Mouse (Mus musculus): ENCODE results near the gene Dstn. TPM values are rescaled to one million over a fixed set of nuclear protein-coding genes. Genes with fewer than 3 reads are reported as not detected.

Gene Dstn
- polyA plus RNA-seq, 1 experiment from 2014 or later = 409 TPM

GRCm38 (mm10) chr2:143929607-143930311 lies 14.6 kb downstream of the Dstn start:
- H3K9ac ChIP-seq (ENCODE audit: low read length) = no peak overlapping the region
- no peaks in the 10 kb centered on the region for H3K27me3 ChIP-seq (ENCODE audit: control insufficient read depth, insufficient read depth, low read length)
- no peak overlapping the region for H3K4me2 ChIP-seq (ENCODE audit: low read depth)
- WGBS = 55% methylated on average over 3 of the region's 3 CpGs
- no peaks in the 10 kb centered on the region for H3K9me3 ChIP-seq (ENCODE audit: control insufficient read depth, low read length)
- H3K4me1 ChIP-seq (ENCODE audit: control insufficient read depth, insufficient read depth, low read length) = no peaks in the 10 kb centered on the region
- ATAC-seq (ENCODE audit: insufficient read depth, low FRiP score, low TSS enrichment) (no peak), DNase-seq (ENCODE audit: low spot score) (no peak)
- no peak overlapping the region for H3K27ac ChIP-seq (ENCODE audit: low read depth, low read length)
- H3K36me3 ChIP-seq (ENCODE audit: control insufficient read depth, insufficient read depth, low read length) = no peaks in the 10 kb centered on the region
- H3K4me3 ChIP-seq (ENCODE audit: low read depth, low read length) = no peak overlapping the region

GRCm38 (mm10) chr2:143932340-143932873 lies 17.3 kb downstream of the Dstn start:
- no peak overlapping the region for H3K27ac ChIP-seq (ENCODE audit: low read depth, low read length)
- H3K4me2 ChIP-seq (ENCODE audit: low read depth) = no peak overlapping the region
- no peak overlapping the region for H3K4me3 ChIP-seq (ENCODE audit: low read depth, low read length)
- WGBS = 84% methylated on average over 12 of the region's 12 CpGs
- H3K27me3 ChIP-seq (ENCODE audit: control insufficient read depth, insufficient read depth, low read length) = no peaks in the 10 kb centered on the region
- H3K9me3 ChIP-seq (ENCODE audit: control insufficient read depth, low read length) = no peaks in the 10 kb centered on the region
- ATAC-seq (ENCODE audit: insufficient read depth, low FRiP score, low TSS enrichment) (no peak), DNase-seq (ENCODE audit: low spot score) (no peak)
- H3K9ac ChIP-seq (ENCODE audit: low read length) = no peak overlapping the region
- no peaks in the 10 kb centered on the region for H3K4me1 ChIP-seq (ENCODE audit: control insufficient read depth, insufficient read depth, low read length)
- no peaks in the 10 kb centered on the region for H3K36me3 ChIP-seq (ENCODE audit: control insufficient read depth, insufficient read depth, low read length)

GRCm38 (mm10) chr2:143933516-143933915 lies 18.4 kb downstream of the Dstn start:
- Histone ChIP-seq H3K4me2 (ENCODE audit: low read depth) (no peak overlapping the region), H3K9ac (ENCODE audit: low read length) (no peak overlapping the region), H3K9me3 (ENCODE audit: control insufficient read depth, low read length) (no peaks in the 10 kb centered on the region), H3K4me3 (ENCODE audit: low read depth, low read length) (no peak overlapping the region), H3K27ac (ENCODE audit: low read depth, low read length) (no peak overlapping the region), H3K4me1 (ENCODE audit: control insufficient read depth, insufficient read depth, low read length) (no peaks in the 10 kb centered on the region), H3K27me3 (ENCODE audit: control insufficient read depth, insufficient read depth, low read length) (no peaks in the 10 kb centered on the region), H3K36me3 (ENCODE audit: control insufficient read depth, insufficient read depth, low read length) (no peaks in the 10 kb centered on the region)
- 90% methylated on average over 5 of the region's 5 CpGs for WGBS
- no peak for DNase-seq (ENCODE audit: low spot score)
- ATAC-seq (ENCODE audit: insufficient read depth, low FRiP score, low TSS enrichment) = no peak

GRCm38 (mm10) chr2:143934439-143934838 lies 19.3 kb downstream of the Dstn start:
- no peaks in the 10 kb centered on the region for H3K9me3 ChIP-seq (ENCODE audit: control insufficient read depth, low read length)
- ATAC-seq (ENCODE audit: insufficient read depth, low FRiP score, low TSS enrichment) (no peak), DNase-seq (ENCODE audit: low spot score) (no peak)
- H3K9ac ChIP-seq (ENCODE audit: low read length) = no peak overlapping the region
- no peaks in the 10 kb centered on the region for H3K27me3 ChIP-seq (ENCODE audit: control insufficient read depth, insufficient read depth, low read length)
- no peak overlapping the region for H3K27ac ChIP-seq (ENCODE audit: low read depth, low read length)
- H3K36me3 ChIP-seq (ENCODE audit: control insufficient read depth, insufficient read depth, low read length) = no peaks in the 10 kb centered on the region; the same call in 1 of the 2 replicates
- no peak overlapping the region for H3K4me2 ChIP-seq (ENCODE audit: low read depth)
- 92% methylated on average over 8 of the region's 8 CpGs for WGBS
- H3K4me3 ChIP-seq (ENCODE audit: low read depth, low read length) = no peak overlapping the region
- no peaks in the 10 kb centered on the region for H3K4me1 ChIP-seq (ENCODE audit: control insufficient read depth, insufficient read depth, low read length)

DNA sequence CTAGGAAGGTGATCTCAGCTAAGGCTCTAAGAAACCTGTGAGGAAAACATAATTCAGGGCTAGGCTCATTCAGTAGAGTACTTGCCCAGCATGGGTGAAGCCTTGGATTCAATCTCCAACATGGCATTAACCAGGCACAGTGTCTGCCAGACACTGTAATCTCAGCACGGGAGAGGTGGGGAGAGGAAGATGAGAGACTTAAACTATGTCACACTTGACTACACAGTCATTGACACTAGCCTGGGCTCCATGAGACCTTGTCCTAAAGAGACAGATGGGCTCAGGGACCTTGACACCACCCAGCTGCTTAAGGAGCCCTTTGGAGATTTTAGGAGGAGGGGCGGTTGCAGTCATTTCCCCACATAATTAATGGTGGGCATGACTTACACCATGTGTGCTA lies 22.7 kb downstream of the Dstn start:
- no peak overlapping the region for H3K4me2 ChIP-seq (ENCODE audit: low read depth)
- H3K9me3 ChIP-seq (ENCODE audit: control insufficient read depth, low read length) = no peaks in the 10 kb centered on the region
- no peak overlapping the region for H3K27ac ChIP-seq (ENCODE audit: low read depth, low read length)
- H3K9ac ChIP-seq (ENCODE audit: low read length) = no peak overlapping the region
- DNase-seq (ENCODE audit: low spot score) (no peak), ATAC-seq (ENCODE audit: insufficient read depth, low FRiP score, low TSS enrichment) (no peak)
- H3K4me1 ChIP-seq (ENCODE audit: control insufficient read depth, insufficient read depth, low read length) = no peaks in the 10 kb centered on the region
- 54% methylated on average over 2 of the region's 2 CpGs for WGBS
- peaks cover 2% of the 10 kb centered on the region; the same call in 1 of the 2 replicates for H3K36me3 ChIP-seq (ENCODE audit: control insufficient read depth, insufficient read depth, low read length)
- no peaks in the 10 kb centered on the region for H3K27me3 ChIP-seq (ENCODE audit: control insufficient read depth, insufficient read depth, low read length)
- no peak overlapping the region for H3K4me3 ChIP-seq (ENCODE audit: low read depth, low read length)

GRCm38 (mm10) chr2:143940406-143940805 lies 25.3 kb downstream of the Dstn start:
- Histone ChIP-seq H3K27ac (ENCODE audit: low read depth, low read length) (no peak overlapping the region), H3K27me3 (ENCODE audit: control insufficient read depth, insufficient read depth, low read length) (no peaks in the 10 kb centered on the region), H3K9ac (ENCODE audit: low read length) (no peak overlapping the region), H3K36me3 (ENCODE audit: control insufficient read depth, insufficient read depth, low read length) (peaks cover 7% of the 10 kb centered on the region), H3K9me3 (ENCODE audit: control insufficient read depth, low read length) (no peaks in the 10 kb centered on the region), H3K4me1 (ENCODE audit: control insufficient read depth, insufficient read depth, low read length) (no peaks in the 10 kb centered on the region), H3K4me3 (ENCODE audit: low read depth, low read length) (no peak overlapping the region), H3K4me2 (ENCODE audit: low read depth) (no peak overlapping the region)
- ATAC-seq (ENCODE audit: insufficient read depth, low FRiP score, low TSS enrichment) (no peak), DNase-seq (ENCODE audit: low spot score) (no peak)
- WGBS = 87% methylated on average over 5 of the region's 5 CpGs

GRCm38 (mm10) chr2:143944796-143945195 lies 29.7 kb downstream of the Dstn start:
- Histone ChIP-seq H3K4me1 (ENCODE audit: control insufficient read depth, insufficient read depth, low read length) (no peaks in the 10 kb centered on the region), H3K4me3 (ENCODE audit: low read depth, low read length) (no peak overlapping the region), H3K27me3 (ENCODE audit: control insufficient read depth, insufficient read depth, low read length) (no peaks in the 10 kb centered on the region), H3K9me3 (ENCODE audit: control insufficient read depth, low read length) (no peaks in the 10 kb centered on the region), H3K9ac (ENCODE audit: low read length) (no peak overlapping the region), H3K4me2 (ENCODE audit: low read depth) (no peak overlapping the region), H3K27ac (ENCODE audit: low read depth, low read length) (no peak overlapping the region), H3K36me3 (ENCODE audit: control insufficient read depth, insufficient read depth, low read length) (peaks cover 9% of the 10 kb centered on the region)
- DNase-seq (ENCODE audit: low spot score) = no peak
- WGBS = 93% methylated on average over 3 of the region's 3 CpGs
- no peak for ATAC-seq (ENCODE audit: insufficient read depth, low FRiP score, low TSS enrichment)

DNA sequence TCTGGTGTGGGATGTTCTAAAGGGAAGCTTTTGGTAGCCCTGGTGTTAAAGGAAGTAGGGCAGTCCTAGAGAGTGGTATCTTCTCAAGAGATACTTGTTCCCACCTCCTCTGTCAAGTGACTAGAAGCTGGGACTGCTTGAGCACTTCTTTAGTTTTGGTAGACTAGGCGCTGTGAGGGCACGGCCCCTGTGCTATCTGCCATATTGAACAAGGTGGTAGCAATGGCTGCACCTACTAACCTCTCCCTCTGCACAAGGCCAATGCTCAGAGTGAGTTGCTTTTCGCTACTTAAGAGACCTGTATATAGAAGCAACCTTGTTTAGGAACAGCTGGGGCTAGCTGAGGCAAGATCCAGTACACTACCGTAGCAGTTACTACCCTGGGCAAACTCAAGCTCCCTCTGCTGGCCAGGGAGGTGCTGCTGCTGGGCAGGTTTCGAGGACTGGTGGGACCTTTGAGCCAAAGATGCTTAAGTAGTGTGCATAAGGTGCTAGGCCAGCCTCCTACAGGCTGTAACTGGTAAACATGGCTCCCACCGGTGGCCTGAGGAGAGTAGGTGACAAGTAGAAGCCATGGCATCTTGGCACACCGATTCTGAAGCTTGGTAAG lies 30.5 kb downstream of the Dstn start:
- 92% methylated on average over 7 of the region's 7 CpGs for WGBS
- no peak overlapping the region for H3K4me2 ChIP-seq (ENCODE audit: low read depth)
- H3K9me3 ChIP-seq (ENCODE audit: control insufficient read depth, low read length) = no peaks in the 10 kb centered on the region
- no peaks in the 10 kb centered on the region for H3K4me1 ChIP-seq (ENCODE audit: control insufficient read depth, insufficient read depth, low read length)
- H3K27me3 ChIP-seq (ENCODE audit: control insufficient read depth, insufficient read depth, low read length) = no peaks in the 10 kb centered on the region
- H3K27ac ChIP-seq (ENCODE audit: low read depth, low read length) = no peak overlapping the region
- ATAC-seq (ENCODE audit: insufficient read depth, low FRiP score, low TSS enrichment) = no peak
- no peak overlapping the region for H3K9ac ChIP-seq (ENCODE audit: low read length)
- H3K4me3 ChIP-seq (ENCODE audit: low read depth, low read length) = no peak overlapping the region
- DNase-seq (ENCODE audit: low spot score) = no peak
- H3K36me3 ChIP-seq (ENCODE audit: control insufficient read depth, insufficient read depth, low read length) = peaks cover 8% of the 10 kb centered on the region

DNA sequence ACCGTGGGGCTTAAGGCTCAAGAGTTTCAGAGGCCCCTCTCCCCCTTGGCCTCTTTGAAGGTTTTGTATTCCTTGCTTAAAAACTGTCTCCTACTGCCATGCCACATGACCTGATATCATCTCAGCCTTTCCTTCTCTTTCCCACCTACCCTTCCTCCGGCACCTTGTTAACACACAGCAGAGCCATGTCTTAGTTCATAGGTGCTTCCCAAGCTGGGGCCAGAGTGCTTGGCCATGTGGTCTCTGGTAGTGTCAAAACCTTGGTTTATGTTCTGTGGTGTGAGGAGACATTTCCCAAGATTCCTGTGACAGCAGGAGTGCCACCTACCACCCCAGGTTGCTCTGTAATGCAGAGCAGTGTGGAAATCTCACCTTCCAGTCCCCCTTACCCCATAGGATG lies 31.3 kb downstream of the Dstn start:
- Histone ChIP-seq H3K4me3 (ENCODE audit: low read depth, low read length) (no peak overlapping the region), H3K4me1 (ENCODE audit: control insufficient read depth, insufficient read depth, low read length) (no peaks in the 10 kb centered on the region), H3K27ac (ENCODE audit: low read depth, low read length) (no peak overlapping the region), H3K27me3 (ENCODE audit: control insufficient read depth, insufficient read depth, low read length) (no peaks in the 10 kb centered on the region), H3K9me3 (ENCODE audit: control insufficient read depth, low read length) (no peaks in the 10 kb centered on the region), H3K9ac (ENCODE audit: low read length) (no peak overlapping the region), H3K36me3 (ENCODE audit: control insufficient read depth, insufficient read depth, low read length) (peaks cover 8% of the 10 kb centered on the region), H3K4me2 (ENCODE audit: low read depth) (no peak overlapping the region)
- no peak for DNase-seq (ENCODE audit: low spot score)
- ATAC-seq (ENCODE audit: insufficient read depth, low FRiP score, low TSS enrichment) = no peak
- WGBS = 92% methylated on average over 2 of the region's 2 CpGs
